Mouse (Mus musculus): ENCODE measurements around the gene Mindy3. TPM values are rescaled to one million over a fixed set of nuclear protein-coding genes. Genes with fewer than 3 reads are reported as not detected.

The Mindy3 gene
- polyA plus RNA-seq, 1 experiment from 2014 or later = 27.9 TPM

DNA sequence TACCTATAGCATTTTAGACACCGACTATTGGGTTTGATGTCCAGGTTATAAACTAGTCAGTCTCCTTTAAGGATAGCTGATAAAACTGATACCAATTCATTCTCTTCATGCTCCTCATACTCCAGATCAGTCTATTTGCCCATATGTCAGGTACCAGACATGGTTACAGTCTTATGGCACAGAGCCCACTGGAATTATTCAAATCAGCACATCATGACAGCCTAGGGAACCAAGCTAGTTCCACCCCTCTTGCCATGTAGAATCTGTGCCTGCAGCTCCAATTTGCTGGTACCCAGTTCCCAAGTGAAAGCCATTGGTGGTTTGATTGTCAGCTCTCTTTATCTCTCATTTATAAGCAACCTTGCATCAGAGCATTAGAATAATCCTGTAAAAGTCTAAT is 34.9 kb downstream of the Mindy3 start:
- Histone ChIP-seq H3K27ac (ENCODE audit: low read length) (no peak overlapping the region), H3K4me2 (ENCODE audit: low read depth, low read length) (no peak overlapping the region), H3K4me1 (ENCODE audit: control insufficient read depth, insufficient read depth, low read length) (0 out of 2 replicates have a peak, but pooled peaks cover 7% of the 10 kb centered on the region), H3K9ac (ENCODE audit: low read length) (no peak overlapping the region), H3K9me3 (replicated peaks; ENCODE audit: control insufficient read depth, low read length) (no peaks in the 10 kb centered on the region), H3K36me3 (ENCODE audit: control insufficient read depth, insufficient read depth, low read length) (no peaks in the 10 kb centered on the region), H3K27me3 (ENCODE audit: control insufficient read depth, insufficient read depth, low read length) (no peaks in the 10 kb centered on the region), H3K4me3 (replicated peaks; ENCODE audit: low read length) (no peak overlapping the region)
- 93% methylated on average over 1 of the region's 1 CpGs for WGBS
- ATAC-seq (ENCODE audit: insufficient read depth, low FRiP score) = no peak

DNA sequence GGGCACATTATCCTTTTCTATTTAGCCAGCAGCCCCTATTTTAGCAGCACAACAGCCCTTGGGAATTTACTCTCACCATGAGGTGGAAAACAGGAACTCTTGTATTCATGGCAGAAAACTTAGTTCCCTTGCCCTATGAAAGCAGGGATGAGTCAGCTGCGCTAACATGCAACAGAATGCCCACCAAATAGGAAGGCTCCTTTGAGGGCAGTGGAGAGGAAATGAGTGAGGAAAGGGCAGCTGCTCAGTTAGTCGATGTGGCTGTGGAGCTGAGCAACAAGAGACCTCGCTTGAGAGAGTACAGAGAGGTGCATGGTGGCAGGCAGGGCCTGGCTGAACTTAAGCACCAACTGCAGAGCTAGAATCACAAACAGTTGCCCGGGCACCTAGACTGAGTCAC is 36.6 kb downstream of the Mindy3 start:
- 0 out of 2 replicates have a peak, but pooled peaks cover 7% of the 10 kb centered on the region for H3K4me1 ChIP-seq (ENCODE audit: control insufficient read depth, insufficient read depth, low read length)
- no peak overlapping the region for H3K27ac ChIP-seq (ENCODE audit: low read length)
- no peaks in the 10 kb centered on the region for H3K27me3 ChIP-seq (ENCODE audit: control insufficient read depth, insufficient read depth, low read length)
- no peak overlapping the region for H3K9ac ChIP-seq (ENCODE audit: low read length)
- H3K4me2 ChIP-seq (ENCODE audit: low read depth, low read length) = no peak overlapping the region
- H3K36me3 ChIP-seq (ENCODE audit: control insufficient read depth, insufficient read depth, low read length) = no peaks in the 10 kb centered on the region
- WGBS = 78% methylated on average over 4 of the region's 4 CpGs
- no peaks in the 10 kb centered on the region for H3K9me3 ChIP-seq (replicated peaks; ENCODE audit: control insufficient read depth, low read length)
- ATAC-seq (ENCODE audit: insufficient read depth, low FRiP score) = no peak
- no peak overlapping the region for H3K4me3 ChIP-seq (replicated peaks; ENCODE audit: low read length)

DNA sequence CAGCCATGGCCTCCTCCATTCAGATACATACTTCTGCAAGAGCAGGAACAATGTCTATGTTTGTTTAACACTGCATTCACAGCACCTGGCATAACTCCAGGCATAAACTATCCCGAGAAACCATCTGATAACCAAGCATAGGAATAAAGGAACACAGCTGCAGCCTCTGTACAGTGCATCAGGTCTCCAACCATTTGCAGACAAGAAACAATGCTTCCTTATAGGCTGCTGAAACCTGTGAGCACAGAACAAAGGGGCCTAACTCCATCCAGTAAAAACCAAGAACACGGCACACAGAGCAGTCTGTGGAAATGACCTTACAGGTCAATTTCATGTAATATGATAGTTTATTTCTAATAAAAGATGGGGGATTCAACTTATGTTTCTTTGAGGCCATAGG is 39.0 kb downstream of the Mindy3 start:
- H3K27ac ChIP-seq (ENCODE audit: low read length) = no peak overlapping the region
- H3K9me3 ChIP-seq (replicated peaks; ENCODE audit: control insufficient read depth, low read length) = no peaks in the 10 kb centered on the region
- no peak overlapping the region for H3K9ac ChIP-seq (ENCODE audit: low read length)
- WGBS = 13% methylated on average over 2 of the region's 2 CpGs
- H3K27me3 ChIP-seq (ENCODE audit: control insufficient read depth, insufficient read depth, low read length) = no peaks in the 10 kb centered on the region
- H3K36me3 ChIP-seq (ENCODE audit: control insufficient read depth, insufficient read depth, low read length) = no peaks in the 10 kb centered on the region
- 0 out of 2 replicates have a peak, but pooled peaks cover 7% of the 10 kb centered on the region for H3K4me1 ChIP-seq (ENCODE audit: control insufficient read depth, insufficient read depth, low read length)
- H3K4me2 ChIP-seq (ENCODE audit: low read depth, low read length) = no peak overlapping the region
- ATAC-seq (ENCODE audit: insufficient read depth, low FRiP score) = peak; percentile 40
- no peak overlapping the region for H3K4me3 ChIP-seq (replicated peaks; ENCODE audit: low read length)

- 86% methylated on average over 5 of the region's 5 CpGs for WGBS
- H3K4me2 ChIP-seq (ENCODE audit: low read depth, low read length) = no peak overlapping the region
- H3K9me3 ChIP-seq (replicated peaks; ENCODE audit: control insufficient read depth, low read length) = no peaks in the 10 kb centered on the region
- H3K36me3 ChIP-seq (ENCODE audit: control insufficient read depth, insufficient read depth, low read length) = no peaks in the 10 kb centered on the region
- H3K27me3 ChIP-seq (ENCODE audit: control insufficient read depth, insufficient read depth, low read length) = no peaks in the 10 kb centered on the region
- no peak overlapping the region for H3K27ac ChIP-seq (ENCODE audit: low read length)
- no peak for ATAC-seq (ENCODE audit: insufficient read depth, low FRiP score)
- no peak overlapping the region for H3K4me3 ChIP-seq (replicated peaks; ENCODE audit: low read length)
- 0 out of 2 replicates have a peak, but pooled peaks cover 7% of the 10 kb centered on the region for H3K4me1 ChIP-seq (ENCODE audit: control insufficient read depth, insufficient read depth, low read length)
- no peak overlapping the region for H3K9ac ChIP-seq (ENCODE audit: low read length)
These were observed 40.7 kb downstream of the Mindy3 start for GRCm38 (mm10) chr2:12378591-12378990.

GRCm38 (mm10) chr2:12377024-12377423 is 42.2 kb downstream of the Mindy3 start:
- Histone ChIP-seq H3K27me3 (ENCODE audit: control insufficient read depth, insufficient read depth, low read length) (no peaks in the 10 kb centered on the region), H3K9ac (ENCODE audit: low read length) (no peak overlapping the region), H3K27ac (ENCODE audit: low read length) (no peak overlapping the region), H3K36me3 (ENCODE audit: control insufficient read depth, insufficient read depth, low read length) (no peaks in the 10 kb centered on the region), H3K4me2 (ENCODE audit: low read depth, low read length) (no peak overlapping the region), H3K9me3 (replicated peaks; ENCODE audit: control insufficient read depth, low read length) (no peaks in the 10 kb centered on the region), H3K4me1 (ENCODE audit: control insufficient read depth, insufficient read depth, low read length) (0 out of 2 replicates have a peak, but pooled peaks cover 7% of the 10 kb centered on the region), H3K4me3 (replicated peaks; ENCODE audit: low read length) (no peak overlapping the region)
- 70% methylated on average over 1 of the region's 1 CpGs for WGBS
- ATAC-seq (ENCODE audit: insufficient read depth, low FRiP score) = no peak

DNA sequence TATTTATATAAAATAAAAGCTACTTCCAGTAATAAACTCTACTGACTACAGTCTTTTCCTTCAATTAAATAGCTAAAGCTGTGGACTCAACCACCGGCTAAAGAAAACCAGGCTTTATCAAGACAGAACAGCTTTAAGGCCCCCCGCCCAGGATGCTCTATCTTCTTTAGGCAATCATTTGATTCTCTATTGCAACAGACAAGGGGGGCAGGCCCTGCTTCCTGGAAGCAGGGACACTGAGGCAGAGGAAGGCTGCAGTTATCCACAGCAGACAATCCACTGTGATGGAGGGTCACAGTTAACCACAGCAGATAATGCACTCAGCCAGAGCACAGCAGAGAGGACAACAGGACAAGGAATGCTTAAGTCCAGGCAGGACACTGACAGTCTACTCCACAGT is 46.4 kb downstream of the Mindy3 start:
- no peak for ATAC-seq (ENCODE audit: insufficient read depth, low FRiP score)
- no peaks in the 10 kb centered on the region for H3K9me3 ChIP-seq (replicated peaks; ENCODE audit: control insufficient read depth, low read length)
- no peak overlapping the region for H3K4me2 ChIP-seq (ENCODE audit: low read depth, low read length)
- H3K4me1 ChIP-seq (ENCODE audit: control insufficient read depth, insufficient read depth, low read length) = no peaks in the 10 kb centered on the region
- no peak overlapping the region for H3K9ac ChIP-seq (ENCODE audit: low read length)
- H3K27me3 ChIP-seq (ENCODE audit: control insufficient read depth, insufficient read depth, low read length) = no peaks in the 10 kb centered on the region
- H3K27ac ChIP-seq (ENCODE audit: low read length) = no peak overlapping the region
- 86% methylated on average over 2 of the region's 2 CpGs for WGBS
- H3K36me3 ChIP-seq (ENCODE audit: control insufficient read depth, insufficient read depth, low read length) = no peaks in the 10 kb centered on the region
- no peak overlapping the region for H3K4me3 ChIP-seq (replicated peaks; ENCODE audit: low read length)

GRCm38 (mm10) chr2:12371401-12371800 is 47.9 kb downstream of the Mindy3 start:
- Histone ChIP-seq H3K36me3 (ENCODE audit: control insufficient read depth, insufficient read depth, low read length) (no peaks in the 10 kb centered on the region), H3K4me3 (replicated peaks; ENCODE audit: low read length) (no peak overlapping the region), H3K27me3 (ENCODE audit: control insufficient read depth, insufficient read depth, low read length) (no peaks in the 10 kb centered on the region), H3K4me1 (ENCODE audit: control insufficient read depth, insufficient read depth, low read length) (no peaks in the 10 kb centered on the region), H3K9me3 (replicated peaks; ENCODE audit: control insufficient read depth, low read length) (no peaks in the 10 kb centered on the region), H3K4me2 (ENCODE audit: low read depth, low read length) (no peak overlapping the region), H3K27ac (ENCODE audit: low read length) (no peak overlapping the region), H3K9ac (ENCODE audit: low read length) (no peak overlapping the region)
- WGBS = 92% methylated on average over 4 of the region's 4 CpGs
- no peak for ATAC-seq (ENCODE audit: insufficient read depth, low FRiP score)

DNA sequence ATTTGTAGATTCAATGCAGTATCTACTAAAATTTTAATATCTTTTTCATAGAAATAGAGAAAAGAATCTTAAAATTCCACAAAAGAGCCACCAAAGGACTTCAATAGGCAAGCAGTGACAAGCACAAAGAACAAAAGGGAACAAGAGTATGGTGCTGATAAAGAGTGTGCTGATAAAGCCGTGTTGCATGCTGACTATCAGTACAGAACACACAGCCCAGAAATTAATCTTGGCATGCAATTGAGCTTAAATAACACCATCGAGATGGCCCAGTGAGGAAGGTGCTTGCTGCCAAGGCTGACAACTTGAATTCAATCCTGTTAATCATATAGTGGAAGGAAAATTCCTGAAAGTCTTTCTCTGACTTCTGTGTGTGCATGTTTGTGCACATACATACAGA is 50.8 kb downstream of the Mindy3 start:
- no peaks in the 10 kb centered on the region for H3K27me3 ChIP-seq (ENCODE audit: control insufficient read depth, insufficient read depth, low read length)
- H3K4me2 ChIP-seq (ENCODE audit: low read depth, low read length) = no peak overlapping the region
- no peak overlapping the region for H3K27ac ChIP-seq (ENCODE audit: low read length)
- ATAC-seq (ENCODE audit: insufficient read depth, low FRiP score) = no peak
- no peaks in the 10 kb centered on the region for H3K9me3 ChIP-seq (replicated peaks; ENCODE audit: control insufficient read depth, low read length)
- no peak overlapping the region for H3K4me3 ChIP-seq (replicated peaks; ENCODE audit: low read length)
- no peaks in the 10 kb centered on the region for H3K36me3 ChIP-seq (ENCODE audit: control insufficient read depth, insufficient read depth, low read length)
- H3K4me1 ChIP-seq (ENCODE audit: control insufficient read depth, insufficient read depth, low read length) = no peaks in the 10 kb centered on the region
- H3K9ac ChIP-seq (ENCODE audit: low read length) = no peak overlapping the region
- 48% methylated on average over 2 of the region's 2 CpGs for WGBS

GRCm38 (mm10) chr2:12368016-12368415 is 51.3 kb downstream of the Mindy3 start:
- WGBS = 79% methylated on average over 1 of the region's 1 CpGs
- Histone ChIP-seq H3K4me2 (ENCODE audit: low read depth, low read length) (no peak overlapping the region), H3K9me3 (replicated peaks; ENCODE audit: control insufficient read depth, low read length) (no peaks in the 10 kb centered on the region), H3K4me1 (ENCODE audit: control insufficient read depth, insufficient read depth, low read length) (no peaks in the 10 kb centered on the region), H3K9ac (ENCODE audit: low read length) (no peak overlapping the region), H3K27me3 (ENCODE audit: control insufficient read depth, insufficient read depth, low read length) (no peaks in the 10 kb centered on the region), H3K27ac (ENCODE audit: low read length) (no peak overlapping the region), H3K36me3 (ENCODE audit: control insufficient read depth, insufficient read depth, low read length) (no peaks in the 10 kb centered on the region), H3K4me3 (replicated peaks; ENCODE audit: low read length) (no peak overlapping the region)
- no peak for ATAC-seq (ENCODE audit: insufficient read depth, low FRiP score)

DNA sequence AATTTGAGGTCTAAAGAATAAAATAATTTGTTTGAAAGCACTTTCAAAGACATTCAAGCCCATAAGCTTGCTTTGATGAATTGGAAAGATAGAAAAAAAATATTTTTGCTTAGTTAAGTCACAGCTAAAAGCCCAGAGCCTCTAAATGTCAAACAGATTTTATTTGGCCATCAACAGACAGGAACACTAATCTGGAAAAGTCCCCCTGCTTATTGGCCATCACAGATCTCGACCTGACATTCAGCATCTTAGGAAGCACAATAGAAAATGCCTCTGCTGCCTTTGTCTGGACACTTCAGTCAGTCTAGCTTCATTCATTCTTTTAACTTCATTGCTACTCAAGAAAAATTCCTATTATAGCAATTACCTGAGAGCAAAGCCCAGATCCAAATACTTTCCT is 58.0 kb downstream of the Mindy3 start:
- 71% methylated on average over 1 of the region's 1 CpGs for WGBS
- Histone ChIP-seq H3K9me3 (replicated peaks; ENCODE audit: control insufficient read depth, low read length) (0 out of 2 replicates have a peak, but pooled peaks cover 3% of the 10 kb centered on the region), H3K4me3 (replicated peaks; ENCODE audit: low read length) (no peak overlapping the region), H3K27me3 (ENCODE audit: control insufficient read depth, insufficient read depth, low read length) (no peaks in the 10 kb centered on the region), H3K9ac (ENCODE audit: low read length) (no peak overlapping the region), H3K27ac (ENCODE audit: low read length) (no peak overlapping the region), H3K4me1 (ENCODE audit: control insufficient read depth, insufficient read depth, low read length) (no peaks in the 10 kb centered on the region), H3K36me3 (ENCODE audit: control insufficient read depth, insufficient read depth, low read length) (no peaks in the 10 kb centered on the region; the same call in 1 of the 2 replicates), H3K4me2 (ENCODE audit: low read depth, low read length) (no peak overlapping the region)
- ATAC-seq (ENCODE audit: insufficient read depth, low FRiP score) = no peak
